Mouse (Mus musculus) myocyte (in vitro differentiated cells): ENCODE results near the gene Tgfbr3l. TPM values are rescaled to one million over a fixed set of nuclear protein-coding genes. Genes with fewer than 3 reads are reported as not detected.

Experiments
- H3K27me3 ChIP-seq: one replicate; pipeline ENCODE4 v1.6.1; 2011; ENCODE audit not compliant: control insufficient read depth, insufficient read depth, insufficient read length
- H3K36me3 ChIP-seq: one replicate; pipeline ENCODE4 v1.6.1; 2011; ENCODE audit not compliant: control insufficient read depth, insufficient read depth
- H3K4me2 ChIP-seq: one replicate; pipeline ENCODE4 v1.6.1; 2011; ENCODE audit warnings: low read depth, control low read depth
- H3K4me3 ChIP-seq: one replicate; pipeline ENCODE4 v1.5.1; 2011; ENCODE audit warnings: mild to moderate bottlenecking, control low read depth, moderate library complexity
- H3K79me2 ChIP-seq: one replicate; pipeline ENCODE4 v1.6.1; 2011; ENCODE audit not compliant: control insufficient read depth, insufficient read depth
- H3ac ChIP-seq: one replicate; pipeline ENCODE4 v1.6.1; 2011; ENCODE audit not compliant: control insufficient read depth, insufficient read length
- CEBPB ChIP-seq: IDR thresholded peaks from 2 replicates; pipeline ENCODE4 v1.6.1; 2011; ENCODE audit warnings: mild to moderate bottlenecking, moderate library complexity; ENCODE audit not compliant: poor library complexity, insufficient read depth, severe bottlenecking
- E2F4 ChIP-seq: IDR thresholded peaks from one replicate; pipeline ENCODE4 v1.6.1; 2011; ENCODE audit warnings: mild to moderate bottlenecking, control low read depth, moderate library complexity; ENCODE audit not compliant: insufficient read depth
- MAX ChIP-seq: IDR thresholded peaks from one replicate; pipeline ENCODE4 v1.6.1; 2011; ENCODE audit warnings: low read depth, mild to moderate bottlenecking, control low read depth
- MYOD1 ChIP-seq, 3 experiments: IDR thresholded peaks; one replicate each; pipeline ENCODE4 v1.6.1; 2011; ENCODE audit warnings: control low read depth in 2 of 3, low read depth in 2 of 3, mild to moderate bottlenecking in 2 of 3, moderate library complexity in 1 of 3; ENCODE audit not compliant: insufficient read length in 2 of 3, control insufficient read depth in 1 of 3
- MYOG ChIP-seq, 3 experiments: IDR thresholded peaks; one replicate each; pipeline ENCODE4 v1.6.1; 2011; ENCODE audit warnings: control low read depth in 2 of 3, low read depth in 2 of 3, mild to moderate bottlenecking in 2 of 3; ENCODE audit not compliant: insufficient read length in 2 of 3, control insufficient read depth in 1 of 3, insufficient read depth in 1 of 3
- POLR2A ChIP-seq: IDR thresholded peaks from one replicate; pipeline ENCODE4 v1.6.1; 2011; ENCODE audit warnings: low read depth, mild to moderate bottlenecking, control low read depth, moderate library complexity; ENCODE audit not compliant: insufficient read length
- POLR2AphosphoS2 ChIP-seq: IDR thresholded peaks from one replicate; pipeline ENCODE4 v1.6.1; 2011; ENCODE audit warnings: low read depth, control low read depth; ENCODE audit not compliant: insufficient read length
- REST ChIP-seq: IDR thresholded peaks from one replicate; pipeline ENCODE4 v1.6.1; 2011; ENCODE audit warnings: mild to moderate bottlenecking, control low read depth, moderate library complexity; ENCODE audit not compliant: insufficient read depth, insufficient read length
- SRF ChIP-seq: IDR thresholded peaks from one replicate; pipeline ENCODE4 v1.6.1; 2011; ENCODE audit warnings: low read depth; ENCODE audit not compliant: control insufficient read depth, insufficient read length
- TCF12 ChIP-seq: IDR thresholded peaks from one replicate; pipeline ENCODE4 v1.6.1; 2011; ENCODE audit warnings: mild to moderate bottlenecking, control low read depth; ENCODE audit not compliant: poor library complexity, insufficient read depth, severe bottlenecking
- TCF3 ChIP-seq: IDR thresholded peaks from one replicate; pipeline ENCODE4 v1.6.1; 2011; ENCODE audit warnings: low read depth, control low read depth; ENCODE audit not compliant: insufficient read length
- USF1 ChIP-seq: IDR thresholded peaks from one replicate; pipeline ENCODE4 v1.6.1; 2011; ENCODE audit warnings: low read depth, mild to moderate bottlenecking, control low read depth, moderate library complexity
- polyA plus RNA-seq: library from polyadenylated mRNA; unstranded; fragments of >200 nt; fragmentation: generic; extraction: Trizol; gene quantifications from one replicate; pipeline ENCODE4 v1.2.1, GENCODE M21; 2012; ENCODE audit warnings: missing spikeins

The Tgfbr3l gene
- polyA plus RNA-seq, 1 experiment, result 1.4 TPM

- Histone ChIP-seq H3K79me2 (no peaks in the 10 kb centered on the region), H3K36me3 (no peaks in the 10 kb centered on the region), H3ac (no peak within 1 kb of the TSS), H3K27me3 (peaks cover 17% of the 10 kb centered on the region), H3K4me3 (no peak within 1 kb of the TSS), H3K4me2 (no peak within 1 kb of the TSS)
- TF ChIP-seq SRF, result no peak
- TF ChIP-seq MAX, result no peak
- no peak for TF ChIP-seq E2F4
- no peak for TF ChIP-seq TCF3
- TF ChIP-seq CEBPB, result no peak
- TF ChIP-seq USF1, result no peak
- TF ChIP-seq POLR2A, result no peak
- no peak for TF ChIP-seq POLR2AphosphoS2
- TF ChIP-seq MYOG (IDR thresholded peaks at IDR 0.05; ENCODE audit: control insufficient read depth in 1 of 3, insufficient read depth in 1 of 3, insufficient read length in 2 of 3, low read depth in 2 of 3), result no peak
- TF ChIP-seq REST, result no peak
- no peak for TF ChIP-seq MYOD1 (IDR thresholded peaks at IDR 0.05; ENCODE audit: control insufficient read depth in 1 of 3, insufficient read length in 2 of 3, low read depth in 2 of 3)
- no peak for TF ChIP-seq TCF12
Observed at GRCm38 (mm10) chr8:4216791-4217621, 31.0 kb upstream of the Tgfbr3l start, which contains the start of gene Prr36. Prr36 (minus strand) TSS chr8:4217459.

- Histone ChIP-seq H3K4me3 (no peak overlapping the region), H3K79me2 (no peaks in the 10 kb centered on the region), H3ac (no peak overlapping the region), H3K4me2 (no peak overlapping the region), H3K27me3 (peaks cover 28% of the 10 kb centered on the region), H3K36me3 (no peaks in the 10 kb centered on the region)
- no peak for TF ChIP-seq POLR2AphosphoS2
- no peak for TF ChIP-seq MYOD1 (IDR thresholded peaks at IDR 0.05; ENCODE audit: control insufficient read depth in 1 of 3, insufficient read length in 2 of 3, low read depth in 2 of 3)
- no peak for TF ChIP-seq TCF12
- TF ChIP-seq CEBPB, result no peak
- no peak for TF ChIP-seq MYOG (IDR thresholded peaks at IDR 0.05; ENCODE audit: control insufficient read depth in 1 of 3, insufficient read depth in 1 of 3, insufficient read length in 2 of 3, low read depth in 2 of 3)
- no peak for TF ChIP-seq MAX
- TF ChIP-seq POLR2A, result no peak
Observed at GRCm38 (mm10) chr8:4219617-4220016, 28.4 kb upstream of the Tgfbr3l start.

GRCm38 (mm10) chr8:4222059-4222458 is 26.0 kb upstream of the Tgfbr3l start:
- Histone ChIP-seq H3K36me3 (no peaks in the 10 kb centered on the region), H3K27me3 (peaks cover 27% of the 10 kb centered on the region), H3K79me2 (no peaks in the 10 kb centered on the region), H3K4me2 (no peak overlapping the region), H3K4me3 (no peak overlapping the region), H3ac (no peak overlapping the region)
- TF ChIP-seq POLR2A, result no peak
- no peak for TF ChIP-seq MYOD1 (IDR thresholded peaks at IDR 0.05; ENCODE audit: control insufficient read depth in 1 of 3, insufficient read length in 2 of 3, low read depth in 2 of 3)
- TF ChIP-seq REST, result no peak
- no peak for TF ChIP-seq TCF12
- TF ChIP-seq TCF3, result no peak
- no peak for TF ChIP-seq E2F4
- no peak for TF ChIP-seq SRF
- no peak for TF ChIP-seq CEBPB
- no peak for TF ChIP-seq MYOG (IDR thresholded peaks at IDR 0.05; ENCODE audit: control insufficient read depth in 1 of 3, insufficient read depth in 1 of 3, insufficient read length in 2 of 3, low read depth in 2 of 3)
- no peak for TF ChIP-seq POLR2AphosphoS2
- TF ChIP-seq MAX, result no peak

GRCm38 (mm10) chr8:4226323-4226722 is 21.7 kb upstream of the Tgfbr3l start:
- H3ac ChIP-seq, result no peak overlapping the region
- TF ChIP-seq REST, result no peak
- H3K4me3 ChIP-seq, result peak overlapping the region; percentile 23
- H3K27me3 ChIP-seq, result peaks cover 14% of the 10 kb centered on the region
- peak overlapping the region; percentile 73 for H3K4me2 ChIP-seq
- no peaks in the 10 kb centered on the region for H3K79me2 ChIP-seq
- H3K36me3 ChIP-seq, result no peaks in the 10 kb centered on the region

GRCm38 (mm10) chr8:4226739-4227347 is 21.2 kb upstream of the Tgfbr3l start, which contains the start of gene Lrrc8e:
Lrrc8e (plus strand) TSS chr8:4226827.
- H3K27me3 ChIP-seq, result peaks cover 14% of the 10 kb centered on the region
- TF ChIP-seq MYOG (IDR thresholded peaks at IDR 0.05; ENCODE audit: control insufficient read depth in 1 of 3, insufficient read depth in 1 of 3, insufficient read length in 2 of 3, low read depth in 2 of 3) (no peak), POLR2AphosphoS2 (no peak)
- H3K4me3 ChIP-seq, result peak within 1 kb of the TSS; percentile 23
- H3ac ChIP-seq, result no peak within 1 kb of the TSS
- H3K4me2 ChIP-seq, result peak within 1 kb of the TSS; percentile 73
- no peaks in the 10 kb centered on the region for H3K36me3 ChIP-seq
- H3K79me2 ChIP-seq, result no peaks in the 10 kb centered on the region
